Mouse (Mus musculus) adipose tissue, adult 10 weeks (tissue): ENCODE results near the gene Gpatch4. TPM values are rescaled to one million over a fixed set of nuclear protein-coding genes. Genes with fewer than 3 reads are reported as not detected.

Experiments
- polyA plus RNA-seq: library from polyadenylated mRNA; stranded (reverse); fragments of 350-450 nt; fragmentation: Illumina TruSeq; extraction: RNeasy Lipid Tissue Mini Kit (QIAGEN cat#74804); gene quantifications from one replicate; pipeline ENCODE4 v1.2.3, GENCODE M21; 2014; ENCODE audit warnings: low read depth, low replicate concordance

Gpatch4 gene
- polyA plus RNA-seq, result 11.0 TPM

DNA sequence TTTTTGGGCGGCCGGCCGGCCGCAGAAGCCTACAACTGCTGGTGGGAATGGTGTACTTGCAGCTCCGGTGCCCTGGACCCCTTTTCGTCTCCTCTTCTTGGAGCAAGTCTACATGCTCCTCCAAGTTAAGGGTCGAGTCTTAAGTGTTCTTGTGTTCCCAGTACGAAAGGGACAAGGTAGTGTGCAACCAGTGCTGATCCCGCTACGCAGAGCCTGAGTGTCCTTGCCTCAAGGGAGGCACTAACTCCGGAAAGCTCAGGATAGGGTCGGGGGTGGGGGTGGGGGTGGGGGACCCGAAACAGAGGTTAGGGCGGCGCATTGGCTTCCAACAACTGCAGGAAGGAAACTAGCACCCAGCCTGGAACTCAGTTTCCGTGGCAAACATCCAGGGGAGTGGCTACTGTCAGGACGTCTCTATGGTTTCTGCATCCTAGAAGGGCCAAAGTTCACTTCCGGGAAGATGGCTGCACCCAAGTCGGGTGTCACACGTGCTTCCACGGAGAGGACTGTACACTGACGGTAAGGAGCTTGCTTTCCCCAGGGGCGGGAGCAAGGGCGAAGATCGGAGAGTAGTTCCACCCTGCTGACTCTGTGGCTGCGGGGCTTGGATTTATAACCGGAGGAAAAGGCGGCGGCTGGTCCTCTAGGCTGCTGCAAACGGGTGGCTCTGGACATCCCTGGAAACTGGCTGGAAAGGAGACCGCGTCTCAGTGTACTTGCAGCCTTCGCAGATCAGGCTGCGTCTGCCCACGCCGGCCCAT lies at the start of gene Gpatch4:
TSS of gene Gpatch4 (plus strand) at position 448 of the 761 bp plus-strand sequence.

GRCm38 (mm10) chr3:88000181-88000580 lies 42.7 kb upstream of the Gpatch4 start, which contains the start of gene Bcan:
Bcan (minus strand) TSS chr3:88000230.

DNA sequence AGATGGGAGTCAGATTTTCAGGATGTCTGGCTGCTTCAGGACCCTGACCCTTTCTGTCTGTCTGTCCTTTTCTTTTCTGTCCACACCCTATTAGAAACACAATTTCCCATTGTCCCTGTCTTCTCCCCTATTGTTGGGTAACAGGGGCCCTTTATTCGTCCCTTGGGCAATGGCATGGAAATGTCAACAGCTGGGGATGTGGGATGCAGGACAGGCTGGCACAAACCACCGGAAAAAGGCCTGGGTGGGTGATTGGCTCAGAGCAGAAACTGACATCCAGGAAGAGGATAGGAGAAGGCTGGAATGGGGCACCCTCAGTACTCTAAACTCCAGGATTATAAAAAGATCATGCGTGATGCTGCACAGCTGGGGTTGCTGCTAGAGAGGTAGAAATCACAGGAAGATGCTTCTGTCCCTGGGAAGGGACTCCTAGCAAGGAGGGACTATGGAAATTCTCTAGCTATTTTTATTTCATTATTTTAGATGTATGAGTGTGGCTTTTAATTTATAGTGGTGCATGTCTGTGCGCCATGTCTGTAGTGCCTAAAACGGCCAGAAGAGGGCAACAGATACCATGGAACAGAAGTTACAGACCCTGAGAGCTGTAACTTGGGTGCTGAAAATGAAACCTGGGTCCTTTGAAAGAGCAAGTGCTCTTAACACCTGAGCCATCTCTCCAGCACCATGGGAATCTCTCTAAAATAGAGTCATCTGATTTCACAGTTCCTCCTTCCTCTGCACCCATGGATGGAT lies 15.3 kb upstream of the Gpatch4 start, which contains the start of gene Hapln2:
TSS of gene Hapln2 (minus strand) at position 150 of the 753 bp plus-strand sequence.

DNA sequence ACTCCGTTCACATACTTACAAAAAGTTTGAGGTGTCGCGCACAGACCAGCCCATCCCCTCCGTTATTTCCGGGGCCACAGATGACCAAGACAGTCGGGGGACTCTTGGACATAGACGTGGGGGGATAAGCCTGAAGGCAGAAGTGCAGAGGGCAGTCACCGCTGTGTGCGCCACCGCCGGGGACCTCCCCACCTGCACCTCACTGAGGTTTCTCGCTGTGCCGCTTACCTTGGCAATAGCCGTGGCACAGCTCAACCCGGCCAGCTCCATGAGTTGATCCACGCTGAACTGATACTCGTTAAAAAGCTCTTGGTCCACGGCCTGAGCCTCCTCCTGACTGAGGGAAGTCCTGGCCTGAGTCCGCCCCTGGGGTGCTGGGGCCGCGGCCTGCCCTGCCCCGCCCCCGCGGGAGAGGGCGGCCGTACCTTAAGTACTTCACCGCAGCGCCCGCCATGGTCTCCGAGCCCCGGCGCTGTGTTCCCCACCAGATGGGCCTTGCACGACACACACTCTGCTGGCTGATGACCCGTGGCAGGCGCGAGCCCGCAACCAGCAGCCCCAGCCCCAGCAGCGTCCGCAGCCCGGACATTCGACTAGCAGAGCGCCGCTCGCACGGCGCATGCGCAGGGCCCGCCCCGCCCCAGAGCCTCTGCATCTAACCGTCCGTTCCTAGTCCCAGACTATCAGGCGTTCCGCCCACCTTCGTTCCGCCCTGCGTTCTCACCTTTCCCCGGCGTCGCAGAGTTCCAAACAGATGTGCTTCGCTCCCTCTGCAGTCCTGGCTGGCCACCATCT lies 15.2 kb downstream of the Gpatch4 start, which contains the start of gene Naxe:
TSS of gene Naxe (minus strand) at position 594 of the 795 bp plus-strand sequence.

GRCm38 (mm10) chr3:88078204-88078603 lies 35.3 kb downstream of the Gpatch4 start, which contains the start of gene Ttc24:
Ttc24 (minus strand) TSS chr3:88078304.

DNA sequence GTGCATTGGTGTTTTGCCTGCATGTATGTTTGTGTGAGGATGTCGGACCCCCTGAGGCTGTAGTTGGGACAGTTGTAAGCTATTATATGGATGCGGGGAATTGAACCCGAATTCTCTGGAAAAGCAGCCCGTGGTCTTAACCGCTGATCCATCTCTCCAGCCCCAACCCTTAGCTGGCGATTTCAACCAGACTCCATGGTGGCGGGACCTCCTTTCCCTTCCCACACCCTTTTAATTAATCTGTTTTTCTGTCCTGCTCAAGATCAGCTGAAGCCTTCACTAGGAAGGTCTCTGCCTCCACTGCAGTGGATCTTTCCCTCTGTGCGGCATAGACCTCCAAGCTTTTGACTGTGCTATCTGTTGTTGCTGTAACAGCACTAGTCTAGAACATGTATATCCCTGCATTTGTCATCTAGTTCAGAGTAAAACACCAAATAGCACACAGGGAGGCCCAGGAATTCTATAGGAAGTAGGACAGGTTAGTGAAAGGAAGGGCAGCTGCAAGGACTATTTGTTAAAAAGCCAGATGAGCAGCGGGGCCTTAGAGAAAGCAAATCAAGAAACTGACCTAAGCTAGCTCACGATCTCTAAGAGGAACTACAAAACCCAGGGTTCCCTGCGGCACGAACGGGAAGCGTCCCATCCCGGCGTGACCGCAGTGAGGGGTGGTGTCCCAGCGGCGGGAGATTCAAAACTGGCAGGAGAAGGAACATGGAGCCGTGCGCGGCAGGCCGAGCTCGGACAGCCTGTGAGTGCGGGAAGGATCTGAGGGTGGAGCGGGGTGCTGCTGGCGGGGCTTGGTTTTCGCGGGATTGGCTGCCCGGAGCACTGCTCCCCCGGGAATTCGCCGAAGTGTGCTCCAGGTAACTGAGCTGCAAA lies 38.7 kb downstream of the Gpatch4 start, which contains the start of gene Iqgap3:
TSS of gene Iqgap3 (plus strand) at position 627 of the 879 bp plus-strand sequence.

Other genes with a start within 250 kb of the Gpatch4 start
- gene Ntrk1, start 247.9 kb upstream of the Gpatch4 start, polyA plus RNA-seq, result 1.3 TPM
- gene Insrr, start 246.2 kb upstream of the Gpatch4 start, polyA plus RNA-seq, result 2.8 TPM
- 39.1 TPM for gene Pear1, start 218.8 kb upstream of the Gpatch4 start, polyA plus RNA-seq
- gene Sh2d2a, start 196.4 kb upstream of the Gpatch4 start, polyA plus RNA-seq, result 0.55 TPM
- gene Prcc, start 157.5 kb upstream of the Gpatch4 start, polyA plus RNA-seq, result 24.2 TPM
- 132 TPM for gene Hdgf, start 136.8 kb upstream of the Gpatch4 start, polyA plus RNA-seq
- gene Mrpl24, start 123.6 kb upstream of the Gpatch4 start, polyA plus RNA-seq, result 115 TPM
- 15.9 TPM for gene Isg20l2, start 112.8 kb upstream of the Gpatch4 start, polyA plus RNA-seq
- 19.1 TPM for gene Rrnad1, start 112.4 kb upstream of the Gpatch4 start, polyA plus RNA-seq
- 3.9 TPM for gene Crabp2, start 94.4 kb upstream of the Gpatch4 start, polyA plus RNA-seq
- gene Nes, start 72.0 kb upstream of the Gpatch4 start, polyA plus RNA-seq, result 9.0 TPM
- not detected for gene Bcan, start 42.9 kb upstream of the Gpatch4 start, polyA plus RNA-seq
- not detected for gene Hapln2, start 15.5 kb upstream of the Gpatch4 start, polyA plus RNA-seq
- gene Naxe, start 15.4 kb downstream of the Gpatch4 start, polyA plus RNA-seq, result 105 TPM
- 6.3 TPM for gene Ttc24, start 35.2 kb downstream of the Gpatch4 start, polyA plus RNA-seq
- gene Iqgap3, start 38.9 kb downstream of the Gpatch4 start, polyA plus RNA-seq, result 1.1 TPM
- gene Mef2d, start 99.3 kb downstream of the Gpatch4 start, polyA plus RNA-seq, result 35.4 TPM
- gene Rhbg, start 211.6 kb downstream of the Gpatch4 start, polyA plus RNA-seq, result 18.7 TPM
- 1.2 TPM for gene Gm38392, start 244.1 kb downstream of the Gpatch4 start, polyA plus RNA-seq